Mouse (Mus musculus): ENCODE data around the gene Syn3.

DNA sequence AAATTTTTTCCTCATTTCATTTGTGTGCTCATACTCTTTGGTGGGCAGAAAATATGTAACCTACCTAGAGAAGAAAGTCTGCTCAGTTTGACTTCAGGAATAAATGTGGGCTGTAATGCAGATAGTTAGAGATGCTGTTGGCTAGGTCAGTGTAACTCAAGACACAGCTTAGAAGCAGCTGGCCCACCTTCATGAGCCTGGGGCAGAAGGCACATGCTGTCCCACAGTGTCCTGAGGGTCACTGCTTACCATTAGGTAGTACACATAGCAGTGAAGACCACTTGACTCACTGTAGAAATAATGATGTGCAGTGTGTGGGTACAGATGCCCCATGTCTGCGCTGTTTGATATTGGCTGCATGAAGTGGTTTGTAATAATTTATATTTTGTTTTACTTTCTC is 452.3 kb downstream of the Syn3 start:
- no peak for TF ChIP-seq CTCF (IDR thresholded peaks at IDR 0.05; ENCODE audit: low read depth)
- TF ChIP-seq EP300 (IDR thresholded peaks at IDR 0.05; ENCODE audit: low read depth), result no peak
